Mouse (Mus musculus) brain, embryonic 14.5 days (tissue): ENCODE results near the gene Slc25a45.

Experiments
- CTCF ChIP-seq: fragments of 200-500 bp; IDR thresholded peaks from 2 replicates; pipeline ENCODE4 v1.5.1; 2012; ENCODE audit warnings: inconsistent platforms, mild to moderate bottlenecking, moderate library complexity, borderline replicate concordance; ENCODE audit not compliant: insufficient read depth, insufficient read length; ENCODE audit errors: extremely low read depth
- POLR2A ChIP-seq: fragments of 200-500 bp; IDR thresholded peaks from 2 replicates; pipeline ENCODE4 v1.6.1; 2012; ENCODE audit warnings: mild to moderate bottlenecking, inconsistent platforms, borderline replicate concordance; ENCODE audit not compliant: poor library complexity, insufficient read depth, insufficient read length, severe bottlenecking; ENCODE audit errors: extremely low read depth

- TF ChIP-seq POLR2A (no peak), CTCF (no peak)
These were observed 25.4 kb upstream of the Slc25a45 start for GRCm38 (mm10) chr19:5852035-5852722.
